Comparison of ENCODE assay signal across 7 mouse cellular contexts in the genomic region with DNA sequence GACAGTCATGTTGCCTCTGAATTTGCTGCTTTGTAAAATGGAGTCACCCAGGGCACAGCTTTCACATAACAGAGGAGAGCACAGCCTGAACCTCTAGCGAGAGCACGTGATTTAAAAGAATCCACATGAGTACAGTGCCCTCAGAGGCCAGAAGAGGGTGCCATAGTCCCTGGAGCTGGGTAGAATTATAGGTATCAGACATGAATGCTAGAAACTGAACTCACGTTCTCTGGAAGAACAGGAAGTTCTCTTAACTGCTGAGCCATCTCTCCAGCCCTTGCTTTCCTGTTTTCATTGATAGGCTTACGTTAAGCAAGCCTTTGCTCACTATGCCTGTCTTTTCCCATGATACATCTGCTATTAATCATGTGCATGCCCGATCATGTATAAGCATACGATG.
DNase-seq lines count a peak whose midpoint lies in the region; ATAC-seq and TF ChIP-seq lines count a peak whose summit lies in the region.

No protein-coding gene starts in this region.

- POLR2A ChIA-PET in Patski (lab: Charles Lee) = no interaction called here

- CTCF ChIA-PET in Patski (lab: Charles Lee) = interaction anchor here (0.6 to 1.6 kb wide), 5 partner anchors 28 to 371 kb away, joined by 3 read pairs; partner anchors contain the start of gene Mccc1

- no peaks in the 10 kb centered on the region for H3K9me3 ChIP-seq in intestine, embryonic 16.5 days (ENCODE audit: control insufficient read depth, low read length)
- no peaks in the 10 kb centered on the region for H3K9me3 ChIP-seq in midbrain, embryonic 11.5 days (ENCODE audit: control insufficient read depth, low read length)

- H3K4me3 ChIP-seq in intestine, embryonic 16.5 days (ENCODE audit: low read length) = no peak overlapping the region
- no peak overlapping the region for H3K4me3 ChIP-seq in midbrain, embryonic 11.5 days (ENCODE audit: low read depth, low read length)

- H3K27me3 ChIP-seq in Patski = peaks cover 9% of the 10 kb centered on the region
- H3K27me3 ChIP-seq in intestine, embryonic 16.5 days (replicated peaks; ENCODE audit: control insufficient read depth, insufficient read depth, low read length) = no peaks in the 10 kb centered on the region
- H3K27me3 ChIP-seq in midbrain, embryonic 11.5 days (ENCODE audit: control insufficient read depth, insufficient read depth, low read length) = no peaks in the 10 kb centered on the region

- DNase-seq in Patski (ENCODE audit: low read depth, low spot score) = peak; percentile 38
- DNase-seq in cerebellum, adult 8-10 months = peak; percentile 47
- peak; percentile 83 to 88 for DNase-seq in left cerebral cortex, postnatal 14 days (ENCODE audit: low spot score in 2 of 2)
- DNase-seq in midbrain, embryonic 11.5 days (ENCODE audit: low spot score, missing footprints) = peak; percentile 88
- DNase-seq in skeletal muscle tissue, adult 2 months (ENCODE audit: low read depth, low spot score) = peak; percentile 21

- H3K36me3 ChIP-seq in intestine, embryonic 16.5 days (ENCODE audit: control insufficient read depth, insufficient read depth, low read length) = no peaks in the 10 kb centered on the region
- H3K36me3 ChIP-seq in midbrain, embryonic 11.5 days (ENCODE audit: control insufficient read depth, insufficient read depth, low read length) = no peaks in the 10 kb centered on the region

- intact Hi-C loops in left cerebral cortex, postnatal 14 days (cut with DNase I) = loop anchor here (10.0 kb wide), 1 partner anchor 132 kb away; no protein-coding TSS in a partner anchor

- in situ Hi-C loops in Patski (cut with MboI; ENCODE audit: low pct_unique_long_range_greater_than_20kb) = loop anchor here (5.0 kb wide), 3 partner anchors 269 to 444 kb away; no protein-coding TSS in a partner anchor

- WGBS in intestine, embryonic 16.5 days = 40% methylated on average over 6 of the region's 6 CpGs
- WGBS in midbrain, embryonic 11.5 days = 55% methylated on average over 6 of the region's 6 CpGs

- no peak overlapping the region for H3K27ac ChIP-seq in intestine, embryonic 16.5 days (ENCODE audit: low read length)
- no peak overlapping the region for H3K27ac ChIP-seq in midbrain, embryonic 11.5 days (ENCODE audit: low read depth, low read length)

- H3K4me2 ChIP-seq in intestine, embryonic 16.5 days (ENCODE audit: low read depth, low read length) = no peak overlapping the region
- no peak overlapping the region for H3K4me2 ChIP-seq in midbrain, embryonic 11.5 days

- no peak overlapping the region for H3K9ac ChIP-seq in intestine, embryonic 16.5 days (ENCODE audit: low read depth, low read length)
- H3K9ac ChIP-seq in midbrain, embryonic 11.5 days (ENCODE audit: low read length) = no peak overlapping the region

- TF ChIP-seq CTCF in Patski (IDR thresholded peaks at IDR 0.05) = peak; percentile 96

- peak; percentile 98 for ATAC-seq in Patski
- peak; percentile 99 for ATAC-seq in frontal cortex, adult (ENCODE audit: low TSS enrichment)
- peak; percentile 76 for ATAC-seq in intestine, embryonic 16.5 days
- ATAC-seq in midbrain, embryonic 11.5 days (ENCODE audit: low FRiP score) = 0 out of 2 replicates have a peak, but pooled peaks have one; percentile 61

- no peaks in the 10 kb centered on the region for H3K4me1 ChIP-seq in intestine, embryonic 16.5 days (ENCODE audit: control insufficient read depth, insufficient read depth, low read length)
- no peaks in the 10 kb centered on the region for H3K4me1 ChIP-seq in midbrain, embryonic 11.5 days (ENCODE audit: control insufficient read depth, insufficient read depth, low read length)

Comparison
In these comparisons a context has a peak if more than half of its experiments do, and no peak if none do; other contexts are left out.
1. DNase-seq: peak in every context shown above with its lines; median percentile 88 in midbrain, embryonic 11.5 days; 86 in left cerebral cortex, postnatal 14 days; 47 in cerebellum, adult 8-10 months; 38 in Patski; 21 in skeletal muscle tissue, adult 2 months.